Mouse (Mus musculus) ES-Bruce4 (cell line): ENCODE measurements around the gene Mmp17.

ENCODE experiments used
- CTCF ChIP-seq: IDR thresholded peaks from one replicate; pipeline ENCODE4 v1.8.1; 2011; ENCODE audit warnings: low read depth, low read length
- EP300 ChIP-seq: IDR thresholded peaks from 2 replicates; pipeline ENCODE4 v1.6.1; 2011; ENCODE audit warnings: low read depth, low read length; ENCODE audit not compliant: insufficient read depth

GRCm38 (mm10) chr5:129602071-129602487 lies 18.1 kb downstream of the Mmp17 start:
- TF ChIP-seq EP300 (no peak), CTCF (peak; percentile 59)
